Mouse (Mus musculus): ENCODE results near the gene Pitx1. TPM values are rescaled to one million over a fixed set of nuclear protein-coding genes. Genes with fewer than 3 reads are reported as not detected.

Pitx1 gene
- polyA plus RNA-seq, 1 experiment from 2014 or later: 3.2 TPM

DNA sequence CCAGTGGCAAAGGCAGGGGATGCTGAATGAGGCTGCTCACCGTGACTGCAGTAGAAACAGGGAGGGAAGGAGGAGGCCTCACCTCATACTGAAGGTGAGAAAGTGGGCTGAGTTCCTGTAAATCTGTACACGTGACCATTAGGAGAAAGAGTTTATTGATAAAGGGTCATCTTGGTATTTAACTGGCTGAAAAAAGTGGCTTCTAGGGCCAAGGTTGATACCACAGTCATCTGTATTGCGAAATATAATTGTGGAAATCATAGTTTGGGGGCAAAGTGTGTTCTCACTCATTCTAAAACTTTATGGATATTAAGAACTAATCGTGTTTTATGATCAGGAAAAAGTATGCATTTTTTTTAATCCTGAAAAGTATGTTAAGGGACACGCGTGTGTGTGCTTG is 21.2 kb downstream of the Pitx1 start:
- H3K27ac ChIP-seq (replicated peaks; ENCODE audit: low read depth, low read length): no peak overlapping the region
- DNase-seq: no peak
- no peaks in the 10 kb centered on the region for H3K36me3 ChIP-seq (ENCODE audit: control insufficient read depth, insufficient read depth, low read length)
- no peaks in the 10 kb centered on the region for H3K9me3 ChIP-seq (ENCODE audit: control insufficient read depth, low read length)
- H3K4me3 ChIP-seq (replicated peaks; ENCODE audit: low read depth, low read length): no peak overlapping the region
- H3K27me3 ChIP-seq (ENCODE audit: control insufficient read depth, insufficient read depth, low read length): no peaks in the 10 kb centered on the region
- no peak for ATAC-seq (ENCODE audit: low FRiP score, low TSS enrichment)
- no peak overlapping the region for H3K4me2 ChIP-seq (ENCODE audit: low read length)
- WGBS: 84% methylated on average over 6 of the region's 6 CpGs
- no peak overlapping the region for H3K9ac ChIP-seq (replicated peaks; ENCODE audit: low read length)
- H3K4me1 ChIP-seq (ENCODE audit: control insufficient read depth, insufficient read depth, low read length): no peaks in the 10 kb centered on the region

- Histone ChIP-seq H3K9me3 (ENCODE audit: control insufficient read depth, low read length) (no peaks in the 10 kb centered on the region), H3K4me3 (replicated peaks; ENCODE audit: low read depth, low read length) (no peak overlapping the region), H3K4me1 (ENCODE audit: control insufficient read depth, insufficient read depth, low read length) (no peaks in the 10 kb centered on the region), H3K36me3 (ENCODE audit: control insufficient read depth, insufficient read depth, low read length) (no peaks in the 10 kb centered on the region), H3K27ac (replicated peaks; ENCODE audit: low read depth, low read length) (no peak overlapping the region), H3K27me3 (ENCODE audit: control insufficient read depth, insufficient read depth, low read length) (no peaks in the 10 kb centered on the region), H3K9ac (replicated peaks; ENCODE audit: low read length) (no peak overlapping the region), H3K4me2 (ENCODE audit: low read length) (no peak overlapping the region)
- ATAC-seq (ENCODE audit: low FRiP score, low TSS enrichment): no peak
- DNase-seq: no peak
- 68% methylated on average over 5 of the region's 5 CpGs for WGBS
Observed at GRCm38 (mm10) chr13:55813490-55814016, 22.4 kb downstream of the Pitx1 start.

- Histone ChIP-seq H3K4me2 (ENCODE audit: low read length) (no peak overlapping the region), H3K9ac (replicated peaks; ENCODE audit: low read length) (no peak overlapping the region), H3K4me1 (ENCODE audit: control insufficient read depth, insufficient read depth, low read length) (no peaks in the 10 kb centered on the region), H3K27me3 (ENCODE audit: control insufficient read depth, insufficient read depth, low read length) (no peaks in the 10 kb centered on the region), H3K36me3 (ENCODE audit: control insufficient read depth, insufficient read depth, low read length) (no peaks in the 10 kb centered on the region), H3K4me3 (replicated peaks; ENCODE audit: low read depth, low read length) (no peak overlapping the region), H3K27ac (replicated peaks; ENCODE audit: low read depth, low read length) (no peak overlapping the region), H3K9me3 (ENCODE audit: control insufficient read depth, low read length) (no peaks in the 10 kb centered on the region)
- DNase-seq (no peak), ATAC-seq (ENCODE audit: low FRiP score, low TSS enrichment) (no peak)
- 80% methylated on average over 5 of the region's 5 CpGs for WGBS
Observed at GRCm38 (mm10) chr13:55810947-55811346, 25.0 kb downstream of the Pitx1 start.

DNA sequence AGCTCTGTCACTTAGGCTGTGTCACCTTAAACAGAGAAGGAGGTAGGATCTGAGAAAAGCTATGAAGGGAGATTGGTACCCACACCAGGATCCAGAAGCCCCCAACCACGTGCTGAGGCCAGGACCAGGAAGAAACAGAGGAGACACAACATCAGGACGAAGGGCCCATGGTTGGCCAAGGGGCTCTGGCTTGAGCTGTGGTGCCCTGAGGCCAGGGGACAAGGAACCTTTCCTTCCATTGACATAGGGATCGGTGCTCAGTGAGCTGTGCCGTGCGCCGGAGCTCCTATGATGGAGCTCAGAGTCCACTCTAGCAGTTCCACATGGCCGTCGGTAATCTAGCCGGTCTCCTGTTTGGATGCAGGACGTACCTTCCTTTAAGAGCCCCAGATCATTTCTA is 26.3 kb downstream of the Pitx1 start:
- no peaks in the 10 kb centered on the region for H3K36me3 ChIP-seq (ENCODE audit: control insufficient read depth, insufficient read depth, low read length)
- 93% methylated on average over 10 of the region's 10 CpGs for WGBS
- H3K9ac ChIP-seq (replicated peaks; ENCODE audit: low read length): no peak overlapping the region
- no peak for DNase-seq
- no peaks in the 10 kb centered on the region for H3K27me3 ChIP-seq (ENCODE audit: control insufficient read depth, insufficient read depth, low read length)
- no peak for ATAC-seq (ENCODE audit: low FRiP score, low TSS enrichment)
- no peak overlapping the region for H3K4me2 ChIP-seq (ENCODE audit: low read length)
- H3K4me3 ChIP-seq (replicated peaks; ENCODE audit: low read depth, low read length): no peak overlapping the region
- no peaks in the 10 kb centered on the region for H3K4me1 ChIP-seq (ENCODE audit: control insufficient read depth, insufficient read depth, low read length)
- H3K27ac ChIP-seq (replicated peaks; ENCODE audit: low read depth, low read length): no peak overlapping the region
- no peaks in the 10 kb centered on the region for H3K9me3 ChIP-seq (ENCODE audit: control insufficient read depth, low read length)

GRCm38 (mm10) chr13:55809041-55809623 is 26.9 kb downstream of the Pitx1 start:
- Histone ChIP-seq H3K9me3 (ENCODE audit: control insufficient read depth, low read length) (no peaks in the 10 kb centered on the region), H3K4me1 (ENCODE audit: control insufficient read depth, insufficient read depth, low read length) (no peaks in the 10 kb centered on the region), H3K27me3 (ENCODE audit: control insufficient read depth, insufficient read depth, low read length) (no peaks in the 10 kb centered on the region), H3K9ac (replicated peaks; ENCODE audit: low read length) (no peak overlapping the region), H3K36me3 (ENCODE audit: control insufficient read depth, insufficient read depth, low read length) (no peaks in the 10 kb centered on the region), H3K27ac (replicated peaks; ENCODE audit: low read depth, low read length) (no peak overlapping the region), H3K4me3 (replicated peaks; ENCODE audit: low read depth, low read length) (no peak overlapping the region), H3K4me2 (ENCODE audit: low read length) (no peak overlapping the region)
- WGBS: 74% methylated on average over 7 of the region's 7 CpGs
- no peak for DNase-seq
- no peak for ATAC-seq (ENCODE audit: low FRiP score, low TSS enrichment)

DNA sequence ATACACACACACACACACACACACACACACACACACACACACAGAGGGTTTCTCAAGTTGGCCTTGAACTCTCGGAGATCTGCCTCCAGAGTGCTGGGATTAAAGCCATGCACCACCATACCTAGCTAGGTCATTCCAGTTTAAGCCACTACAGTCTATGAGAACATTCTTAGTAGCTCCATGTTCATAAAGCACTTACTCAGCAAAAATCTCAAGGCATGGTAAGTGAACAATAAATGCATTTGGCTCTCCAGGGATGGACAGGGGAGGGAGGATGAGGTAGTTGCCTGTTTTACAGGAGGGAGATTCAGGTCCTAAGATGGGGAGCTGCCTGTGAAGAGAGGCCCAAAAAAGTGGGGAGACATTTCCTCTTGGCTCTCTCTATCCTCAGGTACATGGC is 32.0 kb downstream of the Pitx1 start:
- 80% methylated on average over 1 of the region's 1 CpGs for WGBS
- no peak for ATAC-seq (ENCODE audit: low FRiP score, low TSS enrichment)

DNA sequence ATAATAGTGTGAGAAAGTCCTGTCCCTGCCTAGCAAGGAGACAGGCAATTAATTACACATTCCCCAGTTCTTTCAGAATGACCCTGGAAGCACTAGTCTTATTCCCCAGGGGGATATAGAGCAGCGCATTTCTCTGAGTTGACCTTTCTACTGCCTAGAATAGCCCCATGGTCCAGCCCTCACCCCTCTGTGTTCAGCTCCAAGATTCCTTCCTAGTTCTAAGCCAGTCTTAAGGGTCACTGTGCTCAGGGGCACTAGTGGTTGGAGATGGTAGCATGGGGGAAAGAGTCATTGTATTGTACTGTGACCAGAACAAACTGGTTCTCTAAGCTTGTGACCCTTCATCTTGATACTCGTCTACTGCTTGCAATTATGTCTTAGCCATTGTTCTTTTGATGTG is 34.7 kb downstream of the Pitx1 start:
- Histone ChIP-seq H3K27me3 (ENCODE audit: control insufficient read depth, insufficient read depth, low read length) (no peaks in the 10 kb centered on the region), H3K9ac (replicated peaks; ENCODE audit: low read length) (no peak overlapping the region), H3K27ac (replicated peaks; ENCODE audit: low read depth, low read length) (no peak overlapping the region), H3K4me3 (replicated peaks; ENCODE audit: low read depth, low read length) (no peak overlapping the region), H3K4me2 (ENCODE audit: low read length) (no peak overlapping the region), H3K4me1 (ENCODE audit: control insufficient read depth, insufficient read depth, low read length) (no peaks in the 10 kb centered on the region), H3K36me3 (ENCODE audit: control insufficient read depth, insufficient read depth, low read length) (no peaks in the 10 kb centered on the region), H3K9me3 (ENCODE audit: control insufficient read depth, low read length) (0 out of 2 replicates have a peak, but pooled peaks cover 2% of the 10 kb centered on the region)
- no peak for ATAC-seq (ENCODE audit: low FRiP score, low TSS enrichment)
- 69% methylated on average over 2 of the region's 2 CpGs for WGBS
- DNase-seq: no peak

More for the DNA sequence above, 32.0 kb downstream of the Pitx1 start:
- Histone ChIP-seq H3K9ac (replicated peaks; ENCODE audit: low read length) (no peak overlapping the region), H3K4me3 (replicated peaks; ENCODE audit: low read depth, low read length) (no peak overlapping the region), H3K9me3 (ENCODE audit: control insufficient read depth, low read length) (0 out of 2 replicates have a peak, but pooled peaks cover 2% of the 10 kb centered on the region), H3K27ac (replicated peaks; ENCODE audit: low read depth, low read length) (no peak overlapping the region), H3K27me3 (ENCODE audit: control insufficient read depth, insufficient read depth, low read length) (no peaks in the 10 kb centered on the region), H3K36me3 (ENCODE audit: control insufficient read depth, insufficient read depth, low read length) (no peaks in the 10 kb centered on the region), H3K4me1 (ENCODE audit: control insufficient read depth, insufficient read depth, low read length) (no peaks in the 10 kb centered on the region), H3K4me2 (ENCODE audit: low read length) (no peak overlapping the region)
- DNase-seq: no peak

GRCm38 (mm10) chr13:55786120-55786519 is 49.9 kb downstream of the Pitx1 start:
- Histone ChIP-seq H3K4me3 (replicated peaks; ENCODE audit: low read depth, low read length) (no peak overlapping the region), H3K36me3 (ENCODE audit: control insufficient read depth, insufficient read depth, low read length) (no peaks in the 10 kb centered on the region), H3K9me3 (ENCODE audit: control insufficient read depth, low read length) (no peaks in the 10 kb centered on the region), H3K4me1 (ENCODE audit: control insufficient read depth, insufficient read depth, low read length) (no peaks in the 10 kb centered on the region), H3K4me2 (ENCODE audit: low read length) (no peak overlapping the region), H3K27ac (replicated peaks; ENCODE audit: low read depth, low read length) (no peak overlapping the region), H3K9ac (replicated peaks; ENCODE audit: low read length) (no peak overlapping the region), H3K27me3 (ENCODE audit: control insufficient read depth, insufficient read depth, low read length) (no peaks in the 10 kb centered on the region)
- 83% methylated on average over 11 of the region's 11 CpGs for WGBS
- ATAC-seq (ENCODE audit: low FRiP score, low TSS enrichment): no peak
- DNase-seq: no peak

DNA sequence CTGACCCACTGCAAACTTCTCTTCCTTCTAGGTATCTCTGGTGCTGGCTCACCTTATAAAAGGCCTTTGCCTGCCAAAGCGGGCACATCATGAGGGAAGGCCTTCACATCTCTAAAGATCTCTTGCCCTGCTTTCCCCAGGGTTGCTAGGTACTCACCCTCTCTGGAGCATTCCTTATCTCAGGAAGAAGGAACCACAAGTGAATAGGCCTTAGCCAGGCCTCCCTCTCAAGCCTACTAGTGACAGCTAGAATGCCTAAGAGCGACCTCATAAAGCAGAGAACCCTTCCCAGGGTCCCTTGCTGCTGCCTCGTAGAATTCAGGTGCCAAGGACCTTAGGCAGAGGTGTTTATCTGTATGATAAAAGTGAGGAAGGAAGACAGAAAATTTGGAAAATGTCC is 51.7 kb downstream of the Pitx1 start, which contains the start of gene Catsper3:
Gene Catsper3, plus strand, starts transcription at position 301 of the 400 bp plus-strand sequence.
- H3K4me2 ChIP-seq (ENCODE audit: low read length): no peak within 1 kb of the TSS
- H3K9ac ChIP-seq (replicated peaks; ENCODE audit: low read length): no peak within 1 kb of the TSS
- WGBS: 89% methylated on average over 3 of the region's 3 CpGs
- H3K27ac ChIP-seq (replicated peaks; ENCODE audit: low read depth, low read length): no peak within 1 kb of the TSS
- no peaks in the 10 kb centered on the region for H3K27me3 ChIP-seq (ENCODE audit: control insufficient read depth, insufficient read depth, low read length)
- no peaks in the 10 kb centered on the region for H3K4me1 ChIP-seq (ENCODE audit: control insufficient read depth, insufficient read depth, low read length)
- DNase-seq: no peak
- ATAC-seq (ENCODE audit: low FRiP score, low TSS enrichment): no peak
- H3K9me3 ChIP-seq (ENCODE audit: control insufficient read depth, low read length): no peaks in the 10 kb centered on the region
- no peaks in the 10 kb centered on the region for H3K36me3 ChIP-seq (ENCODE audit: control insufficient read depth, insufficient read depth, low read length)
- no peak within 1 kb of the TSS for H3K4me3 ChIP-seq (replicated peaks; ENCODE audit: low read depth, low read length)

Data from midbrain, embryonic 14.5 days (tissue).